Mouse (Mus musculus) ES-E14 (cell line): ENCODE measurements at regions not wholly inside any gene's neighbourhood (a gene's known extent, or its start where the extent isn't known, plus 50 kb on each side); places are given as distances from the start of the nearest gene placed in this dataset.

Experiments
- DNase-seq: peaks from one replicate; pipeline ENCODE4 v3.0.0-alpha.2; 2013; ENCODE audit warnings: low read depth, low spot score
- H3K27ac ChIP-seq: 2 replicates; pipeline ENCODE4 v1.5.1; 2012; ENCODE audit warnings: low read depth, mild to moderate bottlenecking, low read length, moderate library complexity, mixed read lengths; ENCODE audit not compliant: poor library complexity, insufficient read depth, severe bottlenecking
- H3K36me3 ChIP-seq: 2 replicates; pipeline ENCODE4 v1.6.1; 2012; ENCODE audit warnings: mild to moderate bottlenecking, low read length, moderate library complexity, mixed read lengths; ENCODE audit not compliant: control insufficient read depth, poor library complexity, insufficient read depth, severe bottlenecking
- H3K4me1 ChIP-seq, 2 experiments: fragments of 150-350 bp in 1 of 2; sonication (generic) in 1 of 2; 2 replicates each; pipeline ENCODE4 v1.6.1; 2012; ENCODE audit warnings: low read length in 2 of 2, mild to moderate bottlenecking in 1 of 2, mixed read lengths in 1 of 2; ENCODE audit not compliant: control insufficient read depth in 2 of 2, insufficient read depth in 2 of 2, poor library complexity in 1 of 2
- H3K4me3 ChIP-seq, 2 experiments: fragments of 150-350 bp in 1 of 2; sonication (generic) in 1 of 2; 2 replicates each; pipeline ENCODE4 v1.5.1; 2012; ENCODE audit warnings: low read length in 2 of 2, low read depth in 1 of 2, mild to moderate bottlenecking in 1 of 2, mixed read lengths in 1 of 2; ENCODE audit not compliant: insufficient read depth in 1 of 2, poor library complexity in 1 of 2, severe bottlenecking in 1 of 2
- H3K9ac ChIP-seq: 2 replicates; pipeline ENCODE4 v1.6.1; 2012; ENCODE audit warnings: low read depth, mild to moderate bottlenecking, low read length, mixed read lengths; ENCODE audit not compliant: poor library complexity, insufficient read depth, severe bottlenecking
- H3K9me3 ChIP-seq: fragments of 150-350 bp; sonication (generic); 2 replicates; pipeline ENCODE4 v1.6.1; 2012; ENCODE audit warnings: low read depth, mild to moderate bottlenecking, low read length; ENCODE audit not compliant: control insufficient read depth, insufficient read depth
- CHD2 ChIP-seq: IDR thresholded peaks from 2 replicates; pipeline ENCODE4 v1.6.1; 2014; ENCODE audit warnings: mild to moderate bottlenecking, low read depth, low read length, inconsistent platforms
- HCFC1 ChIP-seq: IDR thresholded peaks from 2 replicates; pipeline ENCODE4 v1.6.1; 2012; ENCODE audit warnings: low read length, inconsistent platforms, borderline replicate concordance; ENCODE audit not compliant: insufficient read depth
- MAFK ChIP-seq: IDR thresholded peaks from 2 replicates; pipeline ENCODE4 v1.6.1; 2014; ENCODE audit warnings: mild to moderate bottlenecking, low read depth, low read length, inconsistent platforms; ENCODE audit not compliant: insufficient read depth
- ZC3H11A ChIP-seq: IDR thresholded peaks from 2 replicates; pipeline ENCODE4 v1.6.1; 2012; ENCODE audit warnings: low read depth, mild to moderate bottlenecking, inconsistent platforms, low read length, borderline replicate concordance
- ZNF384 ChIP-seq: IDR thresholded peaks from 2 replicates; pipeline ENCODE4 v1.6.1; 2012; ENCODE audit warnings: low read depth, low read length, inconsistent platforms
- in situ Hi-C, 2 experiments: fragments of 600-800 bp; cut with MboI; formaldehyde crosslinking; loops; one replicate each; pipeline ENCODE4 v1.15.1; 2025; ENCODE audit warnings: low sequenced_read_pairs in 2 of 2, inconsistent platforms in 1 of 2; ENCODE audit not compliant: unreplicated experiment in 2 of 2

GRCm38 (mm10) chr5:97296213-97296612 lies 96.0 kb downstream of the Naa11 start:
- no peak for DNase-seq
- no peak overlapping the region for H3K4me3 ChIP-seq
- no peak overlapping the region for H3K27ac ChIP-seq
- in situ Hi-C loops: no loop called here
- H3K9ac ChIP-seq: no peak overlapping the region
- TF ChIP-seq MAFK (no peak), HCFC1 (no peak), CHD2 (no peak), ZNF384 (no peak), ZC3H11A (no peak)
- H3K9me3 ChIP-seq: no peaks in the 10 kb centered on the region
- H3K36me3 ChIP-seq: no peaks in the 10 kb centered on the region
- H3K4me1 ChIP-seq: no peaks in the 10 kb centered on the region

- in situ Hi-C loops: no loop called here
- no peak for TF ChIP-seq HCFC1
- no peak for TF ChIP-seq CHD2
- no peak for TF ChIP-seq ZNF384
- no peak for TF ChIP-seq ZC3H11A
- TF ChIP-seq MAFK: no peak
Measured at GRCm38 (mm10) chr5:97290166-97290681, 102.0 kb downstream of the Naa11 start.

GRCm38 (mm10) chr5:97289401-97290165 lies 102.6 kb downstream of the Naa11 start:
- TF ChIP-seq CHD2 (no peak), HCFC1 (no peak), ZNF384 (no peak), ZC3H11A (no peak), MAFK (no peak)
- in situ Hi-C loops: no loop called here
- H3K27ac ChIP-seq: no peak overlapping the region
- no peaks in the 10 kb centered on the region for H3K9me3 ChIP-seq
- H3K9ac ChIP-seq: no peak overlapping the region
- no peaks in the 10 kb centered on the region for H3K36me3 ChIP-seq
- H3K4me1 ChIP-seq: no peaks in the 10 kb centered on the region
- H3K4me3 ChIP-seq: no peak overlapping the region
- no peak for DNase-seq

More at GRCm38 (mm10) chr5:97290166-97290681, 102.0 kb downstream of the Naa11 start:
- Histone ChIP-seq H3K9ac (no peak overlapping the region), H3K36me3 (no peaks in the 10 kb centered on the region), H3K27ac (no peak overlapping the region), H3K4me3 (no peak overlapping the region), H3K9me3 (no peaks in the 10 kb centered on the region), H3K4me1 (no peaks in the 10 kb centered on the region)
- DNase-seq: no peak

GRCm38 (mm10) chr5:97279455-97279854 lies 112.7 kb downstream of the Naa11 start:
- in situ Hi-C loops: no loop called here
- H3K27ac ChIP-seq: no peak overlapping the region

More at GRCm38 (mm10) chr5:97279455-97279854, 112.7 kb downstream of the Naa11 start:
- H3K9me3 ChIP-seq: no peaks in the 10 kb centered on the region
- TF ChIP-seq ZC3H11A (no peak), MAFK (no peak), CHD2 (no peak), ZNF384 (no peak)
- no peaks in the 10 kb centered on the region for H3K36me3 ChIP-seq
- no peak overlapping the region for H3K4me3 ChIP-seq
- H3K9ac ChIP-seq: no peak overlapping the region
- DNase-seq: no peak
- no peaks in the 10 kb centered on the region for H3K4me1 ChIP-seq
